Mouse (Mus musculus) spleen, adult 2 months (tissue): ENCODE results near the gene Creb3. TPM values are rescaled to one million over a fixed set of nuclear protein-coding genes. Genes with fewer than 3 reads are reported as not detected.
"Not testable (repeated sequence)": the region's sequence is repeated elsewhere in the genome, so short reads cannot be mapped to it uniquely, and the experiment has no call there.

Experiments used
- DNase-seq, 2 experiments: peaks; one replicate each; pipeline versions ENCODE4 v3.0.0 to v3.0.0-alpha.2; 2012 to 2021; ENCODE audit warnings: low spot score in 2 of 2, low read depth in 1 of 2
- H3K27ac ChIP-seq: fragments of 200-500 bp; 2 replicates; pipeline ENCODE4 v1.5.1; 2012; ENCODE audit warnings: low read length, inconsistent platforms; ENCODE audit not compliant: insufficient read depth
- H3K27me3 ChIP-seq: fragments of 200-500 bp; 2 replicates; pipeline ENCODE4 v1.6.1; 2012; ENCODE audit warnings: mild to moderate bottlenecking, moderate library complexity, low read length, inconsistent platforms; ENCODE audit not compliant: control insufficient read depth, insufficient read depth
- H3K36me3 ChIP-seq: fragments of 200-500 bp; 2 replicates; pipeline ENCODE4 v1.6.1; 2012; ENCODE audit warnings: mild to moderate bottlenecking, low read length, inconsistent platforms; ENCODE audit not compliant: control insufficient read depth, insufficient read depth
- H3K4me1 ChIP-seq: fragments of 200-500 bp; 2 replicates; pipeline ENCODE4 v1.6.1; 2011; ENCODE audit warnings: inconsistent platforms; ENCODE audit not compliant: control insufficient read depth, insufficient read depth, insufficient read length
- H3K4me3 ChIP-seq: fragments of 200-500 bp; 2 replicates; pipeline ENCODE4 v1.5.1; 2011; ENCODE audit warnings: mild to moderate bottlenecking, inconsistent platforms; ENCODE audit not compliant: insufficient read depth, insufficient read length; ENCODE audit errors: extremely low read depth
- CTCF ChIP-seq: fragments of 200-500 bp; IDR thresholded peaks from 2 replicates; pipeline ENCODE4 v1.5.1; 2011; ENCODE audit warnings: mild to moderate bottlenecking, inconsistent platforms; ENCODE audit not compliant: insufficient read depth, insufficient read length, insufficient replicate concordance; ENCODE audit errors: extremely low read depth
- POLR2A ChIP-seq: fragments of 200-500 bp; IDR thresholded peaks from 2 replicates; pipeline ENCODE4 v1.6.1; 2011; ENCODE audit warnings: low read depth, low read length, inconsistent platforms
- WGBS: fragments of 180-500 bp; shearing (Covaris S2); methylation state at CpG from one replicate; pipeline ENCODE4 v1.1.7; 2018; 5-methylcytosine and 5-hydroxymethylcytosine counted together
- polyA plus RNA-seq: library from polyadenylated mRNA; depleted of rRNA; stranded (reverse); fragments of >200 nt; gene quantifications from 2 replicates; pipeline ENCODE4 v1.2.3, GENCODE M21; 2012

Creb3 gene
- polyA plus RNA-seq, 1 experiment: 48.8 TPM

- no peaks in the 10 kb centered on the region; the same call in 1 of the 2 replicates for H3K4me1 ChIP-seq
- WGBS: 48% methylated on average over 7 of the region's 7 CpGs
- no peak for DNase-seq
- no peak overlapping the region for H3K4me3 ChIP-seq
- no peaks in the 10 kb centered on the region for H3K27me3 ChIP-seq
- no peak overlapping the region for H3K27ac ChIP-seq
- TF ChIP-seq CTCF (no peak), POLR2A (no peak)
- peaks cover 14% of the 10 kb centered on the region for H3K36me3 ChIP-seq
These were observed 25.5 kb downstream of the Creb3 start for GRCm38 (mm10) chr4:43587681-43588080.

GRCm38 (mm10) chr4:43591543-43591942 lies 29.4 kb downstream of the Creb3 start:
- no peak overlapping the region for H3K4me3 ChIP-seq
- no peak overlapping the region for H3K27ac ChIP-seq
- H3K27me3 ChIP-seq: no peaks in the 10 kb centered on the region
- no peak for DNase-seq
- TF ChIP-seq POLR2A: no peak
- H3K36me3 ChIP-seq: no peaks in the 10 kb centered on the region
- no peaks in the 10 kb centered on the region; the same call in 1 of the 2 replicates for H3K4me1 ChIP-seq
- 27% methylated on average over 5 of the region's 5 CpGs for WGBS

- no peak for DNase-seq
- no peak overlapping the region for H3K27ac ChIP-seq
- H3K27me3 ChIP-seq: no peaks in the 10 kb centered on the region
- WGBS: 74% methylated on average over 3 of the region's 3 CpGs
- no peak overlapping the region for H3K4me3 ChIP-seq
- TF ChIP-seq POLR2A: no peak
- TF ChIP-seq CTCF: no peak
- no peaks in the 10 kb centered on the region; the same call in 1 of the 2 replicates for H3K4me1 ChIP-seq
- H3K36me3 ChIP-seq: no peaks in the 10 kb centered on the region
These were observed 29.8 kb downstream of the Creb3 start for GRCm38 (mm10) chr4:43591961-43592360.

GRCm38 (mm10) chr4:43593453-43593852 lies 31.3 kb downstream of the Creb3 start:
- Histone ChIP-seq H3K27me3 (no peaks in the 10 kb centered on the region), H3K4me3 (no peak overlapping the region), H3K27ac (no peak overlapping the region), H3K36me3 (no peaks in the 10 kb centered on the region), H3K4me1 (no peaks in the 10 kb centered on the region; the same call in 1 of the 2 replicates)
- DNase-seq: no peak
- whole genome bisulfite sequencing: 28% methylated on average over 3 of the region's 3 CpGs
- no peak for TF ChIP-seq CTCF
- TF ChIP-seq POLR2A: no peak

GRCm38 (mm10) chr4:43596597-43596996 lies 34.5 kb downstream of the Creb3 start:
- not testable (repeated sequence) for H3K4me1 ChIP-seq, DNase-seq, H3K4me3 ChIP-seq, H3K36me3 ChIP-seq, H3K27ac ChIP-seq, H3K27me3 ChIP-seq
- 91% methylated on average over 2 of the region's 2 CpGs for WGBS

GRCm38 (mm10) chr4:43598200-43598599 lies 36.1 kb downstream of the Creb3 start:
- 68% methylated on average over 4 of the region's 4 CpGs for WGBS

GRCm38 (mm10) chr4:43598650-43599380 lies 36.7 kb downstream of the Creb3 start:
- TF ChIP-seq CTCF: no peak
- no peak for TF ChIP-seq POLR2A
- Histone ChIP-seq H3K36me3 (no peaks in the 10 kb centered on the region), H3K27ac (no peak overlapping the region), H3K4me1 (no peaks in the 10 kb centered on the region), H3K4me3 (no peak overlapping the region), H3K27me3 (no peaks in the 10 kb centered on the region)
- 78% methylated on average over 7 of the region's 7 CpGs for WGBS
- no peak for DNase-seq

More at GRCm38 (mm10) chr4:43598200-43598599, 36.1 kb downstream of the Creb3 start:
- Histone ChIP-seq H3K27me3 (no peaks in the 10 kb centered on the region), H3K27ac (no peak overlapping the region), H3K4me3 (no peak overlapping the region), H3K36me3 (no peaks in the 10 kb centered on the region), H3K4me1 (no peaks in the 10 kb centered on the region)
- DNase-seq: no peak
- no peak for TF ChIP-seq CTCF
- no peak for TF ChIP-seq POLR2A
